Mouse (Mus musculus) kidney, postnatal 4 days (tissue): ENCODE data around the gene Map3k5.

Experiments
- DNase-seq, 2 experiments: peaks; one replicate each; pipeline ENCODE4 v3.0.0; 2021; ENCODE audit warnings: mixed read lengths in 2 of 2

Map3k5 gene

DNA sequence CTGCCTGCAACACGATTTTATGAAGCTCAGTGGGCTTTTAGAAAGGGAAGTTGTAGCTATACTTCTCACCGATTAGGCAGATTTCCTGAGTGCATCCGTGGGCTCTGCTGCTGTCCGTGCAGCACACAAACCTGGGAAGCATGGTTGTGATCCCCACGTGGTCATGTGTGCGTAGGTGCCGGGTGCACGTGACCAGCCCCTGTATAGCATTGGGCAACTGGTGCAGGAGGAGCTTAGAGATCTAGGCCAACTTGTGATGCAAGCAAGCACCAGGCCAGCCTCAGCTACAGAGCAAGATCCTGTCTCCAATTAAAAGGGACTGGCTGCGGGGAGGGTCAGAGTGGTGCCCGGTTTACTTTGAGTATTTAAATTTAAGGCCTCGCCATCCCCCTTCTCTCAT lies 232.5 kb downstream of the Map3k5 start:
- DNase-seq: no peak

DNA sequence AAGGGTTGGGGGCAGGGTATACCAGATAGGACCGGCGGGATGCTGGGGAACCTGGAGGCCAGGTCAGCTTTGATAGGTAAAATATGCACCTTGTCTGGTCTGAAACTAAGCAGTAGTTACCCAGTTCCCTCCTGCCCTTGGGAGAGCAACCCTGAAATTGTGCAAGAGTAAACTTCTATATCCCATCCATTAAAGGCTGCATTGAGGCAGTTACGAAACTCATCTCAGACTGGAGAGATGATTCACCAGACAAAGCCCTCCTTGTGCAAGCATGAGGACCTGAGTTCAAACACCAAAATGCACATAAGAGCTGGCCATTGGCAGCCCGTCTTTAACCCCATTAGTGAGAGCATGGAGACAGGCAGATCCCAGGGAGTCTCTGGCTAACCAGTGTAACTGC lies 233.2 kb downstream of the Map3k5 start:
- DNase-seq: no peak

DNA sequence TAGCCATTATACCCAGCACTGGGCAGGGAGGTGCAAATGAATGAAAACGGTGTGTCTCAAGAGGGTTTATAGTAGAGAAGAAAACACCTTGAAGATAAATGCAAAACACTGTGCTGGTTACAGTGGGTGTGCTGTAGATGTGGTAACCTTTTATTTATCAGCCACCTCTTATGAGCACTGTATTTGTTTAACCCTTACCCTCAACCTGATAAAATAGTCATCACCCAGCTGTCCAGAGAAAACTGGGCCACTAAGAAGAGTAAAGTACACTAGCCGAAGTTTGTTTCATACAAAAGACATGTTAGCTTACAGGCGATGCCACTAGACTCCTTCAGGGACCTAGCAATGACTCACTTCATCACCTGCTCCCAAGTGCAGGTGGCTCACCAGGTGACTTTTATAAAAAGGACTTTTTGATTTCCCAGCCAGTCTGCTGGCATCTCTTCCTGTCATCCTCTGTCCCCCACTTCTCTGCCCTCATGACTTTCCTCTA lies 235.0 kb downstream of the Map3k5 start:
- DNase-seq: no peak

DNA sequence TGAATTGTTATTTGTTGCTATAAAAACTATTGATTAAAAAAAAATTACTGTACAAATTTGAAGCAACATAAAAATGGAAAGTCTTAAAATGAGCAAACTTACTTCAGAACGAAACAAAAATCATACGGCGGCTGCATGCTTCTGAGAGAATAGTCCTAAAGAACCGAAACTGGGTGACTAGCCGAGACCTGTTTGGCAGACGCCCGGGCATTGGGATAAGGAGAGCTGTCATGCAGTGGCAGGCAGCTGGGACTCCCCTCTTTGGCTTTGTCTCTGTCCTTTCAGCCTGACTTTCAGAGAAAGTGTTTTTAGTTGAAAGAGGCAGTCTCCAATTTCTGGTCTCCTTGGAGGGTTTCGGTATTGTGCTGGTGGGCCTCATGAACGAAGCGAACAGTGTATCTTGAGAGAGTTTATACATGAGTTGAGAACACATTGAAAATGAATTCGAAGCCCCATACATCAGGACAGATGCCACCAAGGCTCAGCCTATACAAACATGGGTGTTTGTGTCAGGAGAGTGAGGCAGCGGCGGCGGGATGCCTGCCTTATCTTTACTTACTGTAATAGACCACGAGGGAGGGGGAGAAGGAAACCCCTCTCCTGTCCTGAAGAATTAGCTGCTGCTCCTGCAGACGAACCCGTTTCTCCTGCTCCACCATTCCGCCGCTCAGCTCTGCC lies 235.8 kb downstream of the Map3k5 start:
- DNase-seq: no peak

DNA sequence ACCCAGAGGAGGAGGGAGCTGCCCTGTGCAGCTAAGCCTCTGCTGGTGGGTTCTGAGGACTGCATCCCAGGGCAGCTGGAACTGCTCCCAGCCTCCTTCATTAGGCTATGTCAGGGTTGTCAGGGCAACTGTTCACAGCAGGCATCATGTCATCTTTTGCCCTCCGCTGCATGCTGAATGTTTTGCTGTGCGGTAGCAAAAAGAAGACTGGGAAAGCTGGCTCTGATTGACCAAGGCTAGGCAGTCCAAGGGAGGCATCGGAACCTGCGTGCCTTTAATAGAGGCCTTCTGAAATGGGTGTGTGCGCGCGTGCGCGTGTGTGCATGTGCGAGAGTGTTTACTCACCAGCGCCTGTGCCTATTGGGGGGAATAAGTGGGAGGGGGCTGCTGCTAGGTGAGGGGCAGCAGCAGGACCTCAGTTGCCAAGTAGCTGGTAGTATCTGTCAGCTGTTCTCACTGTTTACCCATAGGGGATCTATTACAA lies 236.4 kb downstream of the Map3k5 start:
- DNase-seq: peak; percentile 80 to 88

- DNase-seq: peak; percentile 64 to 77
Measured at GRCm38 (mm10) chr10:20171209-20171608, 236.9 kb downstream of the Map3k5 start.

- no peak for DNase-seq
Measured at GRCm38 (mm10) chr10:20171756-20172155, 237.5 kb downstream of the Map3k5 start.

DNA sequence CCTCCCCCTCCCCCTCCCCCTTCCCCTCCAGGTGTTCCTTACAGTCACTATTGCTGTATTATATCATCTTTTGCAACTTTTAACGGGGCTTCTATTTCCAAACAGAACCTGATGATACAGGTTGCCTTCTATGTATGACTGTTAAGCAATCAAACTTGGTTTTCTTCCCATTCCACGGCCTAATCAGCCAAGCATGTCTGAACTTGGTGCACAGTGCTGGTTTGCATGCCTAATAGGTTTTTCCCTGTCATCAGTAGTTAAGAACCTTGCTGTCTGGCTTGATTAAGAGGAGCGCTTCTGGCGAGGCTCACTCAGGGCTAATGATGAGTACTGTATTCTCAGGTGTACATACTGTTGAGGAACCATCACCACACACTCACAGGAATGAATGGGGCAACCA lies 239.5 kb downstream of the Map3k5 start:
- peak in 1 of 2 experiments; percentile 20 for DNase-seq

GRCm38 (mm10) chr10:20176054-20176453 lies 241.8 kb downstream of the Map3k5 start:
- DNase-seq: no peak

DNA sequence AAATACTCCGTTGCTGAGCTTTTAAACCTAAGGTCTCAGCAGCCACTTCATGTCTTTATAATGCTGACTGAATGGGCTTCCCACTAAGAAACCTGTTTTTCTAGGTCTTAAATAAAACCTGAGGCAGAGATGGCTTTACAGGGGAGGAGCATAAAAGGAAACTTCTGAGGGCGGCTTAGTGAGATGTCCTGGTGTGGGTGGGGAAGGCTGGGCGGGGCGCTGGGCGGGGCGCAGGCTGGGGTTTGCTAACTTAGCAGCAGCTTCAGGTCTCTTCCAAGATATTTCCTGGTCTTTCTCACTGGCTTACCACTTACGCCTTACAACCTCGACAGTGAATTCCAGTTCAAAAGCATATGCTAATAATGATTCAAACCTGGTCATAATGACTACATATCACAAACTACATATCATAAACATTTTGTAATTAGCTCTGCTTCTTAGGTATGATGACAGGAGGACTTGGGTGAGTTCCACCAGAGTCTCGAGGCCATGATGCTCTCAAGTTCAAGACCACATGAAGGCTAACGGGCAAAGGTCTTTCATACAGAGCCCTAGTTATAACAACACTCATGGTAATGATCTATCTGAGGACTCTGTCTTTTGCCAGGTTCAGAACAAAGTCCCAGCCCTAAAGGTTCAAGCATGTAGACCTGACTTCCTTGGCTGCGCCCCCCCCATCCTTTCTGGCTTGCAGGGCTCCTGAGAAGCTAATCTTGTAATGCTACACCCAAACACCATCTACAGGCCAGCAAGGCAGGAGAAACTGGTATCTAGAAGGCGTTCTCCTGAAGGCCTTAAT lies 244.7 kb downstream of the Map3k5 start:
- peak; percentile 52 to 70 for DNase-seq

DNA sequence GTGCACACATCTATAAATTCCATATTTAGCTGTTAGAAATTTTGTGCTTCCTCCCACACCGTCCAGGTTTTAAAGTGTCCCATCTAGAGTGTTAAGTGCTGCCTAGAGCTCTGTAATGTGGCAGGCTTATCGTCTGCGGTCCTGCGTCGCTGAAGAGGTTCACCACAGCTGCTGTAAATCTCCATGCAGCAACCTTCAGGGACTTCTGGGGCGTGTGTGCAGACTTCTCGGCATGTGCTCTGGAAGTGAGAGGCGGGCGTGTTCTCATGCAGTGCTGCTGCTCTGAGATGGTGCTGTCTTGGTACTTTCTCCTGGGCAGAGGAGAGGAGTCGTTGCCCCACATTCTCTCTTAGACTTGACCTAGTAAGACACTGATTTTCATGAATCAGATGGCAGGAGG lies 246.9 kb downstream of the Map3k5 start:
- peak in 1 of 2 experiments; percentile 28 for DNase-seq

DNA sequence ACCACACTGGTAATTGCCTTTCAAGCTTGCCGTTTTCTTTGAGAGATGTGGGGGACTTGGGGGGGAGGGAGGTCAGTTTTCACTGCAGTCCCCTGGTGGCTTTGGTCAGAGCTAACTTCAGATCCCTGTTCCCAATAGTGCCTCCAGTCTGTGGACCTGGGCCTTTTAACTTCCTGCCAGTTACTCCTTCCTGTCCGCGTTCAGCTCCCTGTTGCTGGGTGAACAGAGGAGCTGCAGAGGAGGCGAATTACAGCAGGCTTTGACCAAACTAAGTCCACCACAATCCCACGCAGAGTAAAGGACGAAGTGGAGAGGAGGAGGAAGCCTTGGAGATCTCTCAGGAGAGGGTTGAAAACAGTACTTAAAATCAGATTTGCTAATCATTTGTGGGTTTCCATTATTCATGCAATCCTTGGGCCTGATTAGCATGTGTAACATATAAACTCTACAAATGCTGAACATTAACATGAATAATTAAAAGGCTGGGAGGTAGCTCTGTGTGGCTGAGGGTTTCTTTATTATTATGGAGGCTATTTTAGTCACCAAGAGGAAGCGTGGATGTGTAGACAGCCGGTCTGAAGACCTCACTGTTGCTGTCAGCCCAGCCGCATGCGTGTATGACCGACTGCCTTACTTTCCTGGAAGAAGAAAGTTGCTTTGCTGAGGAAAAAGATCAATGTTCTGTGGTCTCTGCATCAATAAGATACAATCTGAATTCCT lies 247.6 kb downstream of the Map3k5 start:
- DNase-seq: peak in 1 of 2 experiments; percentile 43

GRCm38 (mm10) chr10:20184326-20184725 lies 250.1 kb downstream of the Map3k5 start:
- no peak for DNase-seq

GRCm38 (mm10) chr10:20185264-20185663 lies 251.0 kb downstream of the Map3k5 start:
- DNase-seq: no peak

DNA sequence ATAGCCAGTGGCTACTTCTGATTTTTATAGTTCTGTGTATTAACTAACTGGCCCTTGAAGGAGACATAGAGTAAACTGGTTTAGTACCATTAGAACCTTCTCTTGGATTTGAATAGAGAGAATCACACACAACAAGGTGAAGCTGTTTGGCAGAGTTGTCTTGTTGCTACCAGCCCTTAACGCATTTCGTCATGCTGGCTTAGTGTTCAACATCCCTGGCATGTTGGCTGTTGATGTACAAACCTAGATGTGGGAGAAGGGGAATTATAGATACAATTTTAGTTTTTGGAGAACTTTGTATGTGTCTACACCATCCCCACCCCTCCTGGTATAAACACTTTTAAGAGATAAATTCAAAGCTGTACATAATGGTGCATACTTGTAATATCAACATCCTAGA lies 251.5 kb downstream of the Map3k5 start:
- no peak for DNase-seq

GRCm38 (mm10) chr10:20186800-20187273 lies 252.6 kb downstream of the Map3k5 start:
- DNase-seq: no peak

DNA sequence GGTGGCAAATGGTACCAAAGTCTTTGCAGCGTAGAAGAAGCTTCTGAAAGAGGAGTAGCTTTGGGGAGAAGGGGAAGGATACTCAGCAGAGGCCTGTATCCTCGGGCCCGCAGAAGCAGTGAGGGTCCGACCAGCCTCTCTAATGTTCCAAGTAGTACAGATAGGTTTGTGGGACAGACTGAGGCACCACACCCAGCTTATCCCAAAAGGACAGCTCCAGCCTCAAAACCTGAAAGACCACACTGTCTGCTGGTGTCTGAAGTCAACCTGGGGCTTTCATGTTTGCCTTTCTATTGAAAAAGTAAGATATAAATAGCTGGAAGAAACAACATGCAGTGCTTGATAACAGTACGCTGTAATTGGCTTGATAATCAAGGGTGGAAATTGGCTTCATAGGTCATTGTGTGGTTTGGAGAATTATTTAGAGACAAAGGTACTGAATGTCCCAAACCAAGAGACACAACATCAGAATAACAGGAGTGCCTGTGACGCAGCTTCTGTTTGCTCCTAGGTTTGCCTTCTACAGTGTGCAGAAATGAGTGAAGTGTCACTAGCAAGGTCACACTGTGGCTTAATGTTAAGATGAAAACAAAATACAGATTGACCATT lies 256.0 kb downstream of the Map3k5 start:
- no peak for DNase-seq
